Mouse (Mus musculus): ENCODE measurements around the gene Slc12a1. TPM values are rescaled to one million over a fixed set of nuclear protein-coding genes. Genes with fewer than 3 reads are reported as not detected.

Gene Slc12a1
- polyA plus RNA-seq, 1 experiment from 2014 or later = not detected

GRCm38 (mm10) chr2:125217286-125217685 is 65.0 kb downstream of the Slc12a1 start:
- DNase-seq (ENCODE audit: low spot score) (no peak), ATAC-seq (ENCODE audit: insufficient number of reproducible peaks, low FRiP score, low TSS enrichment, low read depth) (no peak)
- Histone ChIP-seq H3K9ac (ENCODE audit: low read length) (no peak overlapping the region), H3K27me3 (ENCODE audit: control insufficient read depth, insufficient read depth, low read length) (no peaks in the 10 kb centered on the region), H3K4me2 (ENCODE audit: low read depth, severe bottlenecking) (no peak overlapping the region), H3K4me3 (ENCODE audit: low read depth, low read length) (no peak overlapping the region), H3K36me3 (ENCODE audit: control insufficient read depth, insufficient read depth, low read length) (no peaks in the 10 kb centered on the region), H3K9me3 (ENCODE audit: control insufficient read depth, low read length) (no peaks in the 10 kb centered on the region), H3K4me1 (ENCODE audit: control insufficient read depth, insufficient read depth, low read length) (no peaks in the 10 kb centered on the region), H3K27ac (replicated peaks; ENCODE audit: low read depth, low read length) (no peak overlapping the region)
- 86% methylated on average over 6 of the region's 6 CpGs for WGBS

- no peak overlapping the region for H3K4me2 ChIP-seq (ENCODE audit: low read depth, severe bottlenecking)
- no peaks in the 10 kb centered on the region for H3K4me1 ChIP-seq (ENCODE audit: control insufficient read depth, insufficient read depth, low read length)
- no peaks in the 10 kb centered on the region for H3K9me3 ChIP-seq (ENCODE audit: control insufficient read depth, low read length)
- no peak overlapping the region for H3K9ac ChIP-seq (ENCODE audit: low read length)
- no peak overlapping the region for H3K4me3 ChIP-seq (ENCODE audit: low read depth, low read length)
- ATAC-seq (ENCODE audit: insufficient number of reproducible peaks, low FRiP score, low TSS enrichment, low read depth) = no peak
- no peaks in the 10 kb centered on the region for H3K27me3 ChIP-seq (ENCODE audit: control insufficient read depth, insufficient read depth, low read length)
- WGBS = 93% methylated on average over 1 of the region's 1 CpGs
- H3K27ac ChIP-seq (replicated peaks; ENCODE audit: low read depth, low read length) = no peak overlapping the region
- no peaks in the 10 kb centered on the region for H3K36me3 ChIP-seq (ENCODE audit: control insufficient read depth, insufficient read depth, low read length)
- no peak for DNase-seq (ENCODE audit: low spot score)
These were observed 66.3 kb downstream of the Slc12a1 start for GRCm38 (mm10) chr2:125218566-125218965.

- DNase-seq (ENCODE audit: low spot score) (no peak), ATAC-seq (ENCODE audit: insufficient number of reproducible peaks, low FRiP score, low TSS enrichment, low read depth) (no peak)
- 84% methylated on average over 3 of the region's 3 CpGs for whole genome bisulfite sequencing
- Histone ChIP-seq H3K27ac (replicated peaks; ENCODE audit: low read depth, low read length) (no peak overlapping the region), H3K27me3 (ENCODE audit: control insufficient read depth, insufficient read depth, low read length) (no peaks in the 10 kb centered on the region), H3K4me1 (ENCODE audit: control insufficient read depth, insufficient read depth, low read length) (no peaks in the 10 kb centered on the region), H3K4me2 (ENCODE audit: low read depth, severe bottlenecking) (no peak overlapping the region), H3K36me3 (ENCODE audit: control insufficient read depth, insufficient read depth, low read length) (no peaks in the 10 kb centered on the region), H3K9me3 (ENCODE audit: control insufficient read depth, low read length) (no peaks in the 10 kb centered on the region), H3K4me3 (ENCODE audit: low read depth, low read length) (no peak overlapping the region), H3K9ac (ENCODE audit: low read length) (no peak overlapping the region)
These were observed 67.0 kb downstream of the Slc12a1 start for GRCm38 (mm10) chr2:125219268-125219667.

- no peak overlapping the region for H3K4me3 ChIP-seq (ENCODE audit: low read depth, low read length)
- DNase-seq (ENCODE audit: low spot score) (no peak), ATAC-seq (ENCODE audit: insufficient number of reproducible peaks, low FRiP score, low TSS enrichment, low read depth) (no peak)
- H3K4me2 ChIP-seq (ENCODE audit: low read depth, severe bottlenecking) = no peak overlapping the region
- H3K9me3 ChIP-seq (ENCODE audit: control insufficient read depth, low read length) = no peaks in the 10 kb centered on the region
- H3K9ac ChIP-seq (ENCODE audit: low read length) = no peak overlapping the region
- no peaks in the 10 kb centered on the region for H3K4me1 ChIP-seq (ENCODE audit: control insufficient read depth, insufficient read depth, low read length)
- 74% methylated on average over 1 of the region's 1 CpGs for WGBS
- H3K36me3 ChIP-seq (ENCODE audit: control insufficient read depth, insufficient read depth, low read length) = no peaks in the 10 kb centered on the region
- H3K27ac ChIP-seq (replicated peaks; ENCODE audit: low read depth, low read length) = no peak overlapping the region
- H3K27me3 ChIP-seq (ENCODE audit: control insufficient read depth, insufficient read depth, low read length) = no peaks in the 10 kb centered on the region
These were observed 69.4 kb downstream of the Slc12a1 start for GRCm38 (mm10) chr2:125221673-125222072.

- WGBS = 82% methylated on average over 11 of the region's 11 CpGs
- H3K4me3 ChIP-seq (ENCODE audit: low read depth, low read length) = no peak overlapping the region
- DNase-seq (ENCODE audit: low spot score) (no peak), ATAC-seq (ENCODE audit: insufficient number of reproducible peaks, low FRiP score, low TSS enrichment, low read depth) (no peak)
- no peak overlapping the region for H3K27ac ChIP-seq (replicated peaks; ENCODE audit: low read depth, low read length)
- no peak overlapping the region for H3K9ac ChIP-seq (ENCODE audit: low read length)
- no peaks in the 10 kb centered on the region for H3K9me3 ChIP-seq (ENCODE audit: control insufficient read depth, low read length)
- no peak overlapping the region for H3K4me2 ChIP-seq (ENCODE audit: low read depth, severe bottlenecking)
- no peaks in the 10 kb centered on the region for H3K4me1 ChIP-seq (ENCODE audit: control insufficient read depth, insufficient read depth, low read length)
- no peaks in the 10 kb centered on the region for H3K27me3 ChIP-seq (ENCODE audit: control insufficient read depth, insufficient read depth, low read length)
- no peaks in the 10 kb centered on the region for H3K36me3 ChIP-seq (ENCODE audit: control insufficient read depth, insufficient read depth, low read length)
These were observed 76.4 kb downstream of the Slc12a1 start for GRCm38 (mm10) chr2:125228472-125229409.

GRCm38 (mm10) chr2:125232183-125232582 is 79.9 kb downstream of the Slc12a1 start:
- Histone ChIP-seq H3K9ac (ENCODE audit: low read length) (no peak overlapping the region), H3K9me3 (ENCODE audit: control insufficient read depth, low read length) (no peaks in the 10 kb centered on the region), H3K36me3 (ENCODE audit: control insufficient read depth, insufficient read depth, low read length) (no peaks in the 10 kb centered on the region), H3K27me3 (ENCODE audit: control insufficient read depth, insufficient read depth, low read length) (no peaks in the 10 kb centered on the region), H3K4me1 (ENCODE audit: control insufficient read depth, insufficient read depth, low read length) (no peaks in the 10 kb centered on the region), H3K27ac (replicated peaks; ENCODE audit: low read depth, low read length) (no peak overlapping the region), H3K4me2 (ENCODE audit: low read depth, severe bottlenecking) (no peak overlapping the region), H3K4me3 (ENCODE audit: low read depth, low read length) (no peak overlapping the region)
- no peak for ATAC-seq (ENCODE audit: insufficient number of reproducible peaks, low FRiP score, low TSS enrichment, low read depth)
- WGBS = 89% methylated on average over 4 of the region's 4 CpGs
- no peak for DNase-seq (ENCODE audit: low spot score)

- no peak overlapping the region for H3K4me2 ChIP-seq (ENCODE audit: low read depth, severe bottlenecking)
- no peaks in the 10 kb centered on the region for H3K9me3 ChIP-seq (ENCODE audit: control insufficient read depth, low read length)
- H3K27ac ChIP-seq (replicated peaks; ENCODE audit: low read depth, low read length) = no peak overlapping the region
- no peaks in the 10 kb centered on the region for H3K36me3 ChIP-seq (ENCODE audit: control insufficient read depth, insufficient read depth, low read length)
- WGBS = 65% methylated on average over 2 of the region's 2 CpGs
- H3K27me3 ChIP-seq (ENCODE audit: control insufficient read depth, insufficient read depth, low read length) = no peaks in the 10 kb centered on the region
- no peak overlapping the region for H3K4me3 ChIP-seq (ENCODE audit: low read depth, low read length)
- H3K4me1 ChIP-seq (ENCODE audit: control insufficient read depth, insufficient read depth, low read length) = no peaks in the 10 kb centered on the region
- no peak overlapping the region for H3K9ac ChIP-seq (ENCODE audit: low read length)
- DNase-seq (ENCODE audit: low spot score) = no peak
- ATAC-seq (ENCODE audit: insufficient number of reproducible peaks, low FRiP score, low TSS enrichment, low read depth) = no peak
These were observed 81.2 kb downstream of the Slc12a1 start for GRCm38 (mm10) chr2:125233537-125233936.

GRCm38 (mm10) chr2:125234049-125234448 is 81.7 kb downstream of the Slc12a1 start:
- Histone ChIP-seq H3K27me3 (ENCODE audit: control insufficient read depth, insufficient read depth, low read length) (no peaks in the 10 kb centered on the region), H3K4me1 (ENCODE audit: control insufficient read depth, insufficient read depth, low read length) (no peaks in the 10 kb centered on the region), H3K9ac (ENCODE audit: low read length) (no peak overlapping the region), H3K4me3 (ENCODE audit: low read depth, low read length) (no peak overlapping the region), H3K9me3 (ENCODE audit: control insufficient read depth, low read length) (no peaks in the 10 kb centered on the region), H3K27ac (replicated peaks; ENCODE audit: low read depth, low read length) (no peak overlapping the region), H3K36me3 (ENCODE audit: control insufficient read depth, insufficient read depth, low read length) (no peaks in the 10 kb centered on the region), H3K4me2 (ENCODE audit: low read depth, severe bottlenecking) (no peak overlapping the region)
- ATAC-seq (ENCODE audit: insufficient number of reproducible peaks, low FRiP score, low TSS enrichment, low read depth) (no peak), DNase-seq (ENCODE audit: low spot score) (no peak)
- 90% methylated on average over 2 of the region's 2 CpGs for WGBS

All from limb, embryonic 11.5 days (tissue).